Mouse (Mus musculus) cortical plate, adult 2 months (tissue): ENCODE measurements at regions not wholly inside any gene's neighbourhood (a gene's known extent, or its start where the extent isn't known, plus 50 kb on each side); places are given as distances from the start of the nearest gene placed in this dataset.

ENCODE experiments used
- H3K27ac ChIP-seq: fragments of 200-500 bp; 2 replicates; pipeline ENCODE4 v1.5.1; 2012; ENCODE audit warnings: low read length, control low read depth, inconsistent platforms; ENCODE audit not compliant: insufficient read depth
- H3K4me1 ChIP-seq: fragments of 200-500 bp; 2 replicates; pipeline ENCODE4 v1.6.1; 2011; ENCODE audit warnings: low read length; ENCODE audit not compliant: control insufficient read depth, insufficient read depth
- H3K4me3 ChIP-seq: fragments of 200-500 bp; 2 replicates; pipeline ENCODE4 v1.5.1; 2011; ENCODE audit warnings: mild to moderate bottlenecking, low read length, control low read depth; ENCODE audit not compliant: insufficient read depth
- CTCF ChIP-seq: fragments of 200-500 bp; IDR thresholded peaks from 2 replicates; pipeline ENCODE4 v1.5.1; 2011; ENCODE audit warnings: mild to moderate bottlenecking, control low read depth, low read length; ENCODE audit not compliant: insufficient read depth; ENCODE audit errors: extremely low read depth
- POLR2A ChIP-seq: fragments of 200-500 bp; IDR thresholded peaks from 2 replicates; pipeline ENCODE4 v1.6.1; 2011; ENCODE audit warnings: mild to moderate bottlenecking, low read length, control low read depth; ENCODE audit not compliant: insufficient read depth; ENCODE audit errors: extremely low read depth

DNA sequence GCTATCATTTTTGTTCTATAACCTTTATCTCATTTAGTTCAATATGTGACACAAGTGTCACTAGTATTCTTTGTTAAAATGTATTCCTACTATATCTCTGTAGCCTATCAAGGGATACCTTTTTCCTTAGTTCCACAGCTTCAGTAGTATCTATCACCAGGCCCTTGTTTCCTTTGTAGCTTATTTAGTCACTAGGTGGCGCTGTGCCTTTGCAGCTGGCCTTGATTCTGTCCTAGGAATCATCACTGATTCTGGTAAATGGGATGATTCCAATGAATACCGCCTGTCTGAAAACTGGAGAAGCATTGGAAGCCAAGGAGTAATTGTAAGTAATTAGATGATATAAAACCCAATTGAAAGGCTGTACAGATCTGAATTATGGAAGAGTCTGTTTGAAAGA, 139.3 kb downstream of the Dcaf12l2 start:
- TF ChIP-seq CTCF (peak; percentile 35; the same call in 1 of the 2 replicates), POLR2A (no peak)
- H3K4me3 ChIP-seq: no peak overlapping the region
- H3K4me1 ChIP-seq: no peaks in the 10 kb centered on the region
- H3K27ac ChIP-seq: no peak overlapping the region
